Mouse (Mus musculus) stomach, postnatal 0 days (tissue): ENCODE measurements around the gene Lyg1. TPM values are rescaled to one million over a fixed set of nuclear protein-coding genes. Genes with fewer than 3 reads are reported as not detected.

ENCODE experiments used
- ATAC-seq: fragments of 200-750 bp; cut with Nextera tagmentation; 2 replicates; pipeline ENCODE4 v1.8.0; 2017; ENCODE audit not compliant: low FRiP score, low TSS enrichment
- DNase-seq: peaks from one replicate; pipeline ENCODE4 v3.0.0-alpha.2; 2016; ENCODE audit warnings: low spot score
- H3K27ac ChIP-seq: fragments of 300-500 bp; sonication (generic); replicated peaks from 2 replicates; pipeline ENCODE4 v1.5.1; 2014; ENCODE audit warnings: mild to moderate bottlenecking, control low read depth
- H3K27me3 ChIP-seq: fragments of 300-500 bp; sonication (generic); 2 replicates; pipeline ENCODE4 v1.6.1; 2014; ENCODE audit warnings: low read length; ENCODE audit not compliant: control insufficient read depth, insufficient read depth
- H3K36me3 ChIP-seq: fragments of 300-500 bp; sonication (generic); 2 replicates; pipeline ENCODE4 v1.6.1; 2014; ENCODE audit warnings: low read length, mixed read lengths; ENCODE audit not compliant: control insufficient read depth, insufficient read depth
- H3K4me1 ChIP-seq: fragments of 300-500 bp; sonication (generic); replicated peaks from 2 replicates; pipeline ENCODE4 v1.6.1; 2014; ENCODE audit warnings: antibody characterized with exemption; ENCODE audit not compliant: control insufficient read depth, insufficient read depth
- H3K4me2 ChIP-seq: fragments of 300-500 bp; sonication (generic); replicated peaks from 2 replicates; pipeline ENCODE4 v1.6.1; 2014; ENCODE audit warnings: low read depth, mild to moderate bottlenecking, control low read depth, moderate library complexity
- H3K4me3 ChIP-seq: fragments of 300-500 bp; sonication (generic); 2 replicates; pipeline ENCODE4 v1.5.1; 2014; ENCODE audit warnings: low read depth, low read length, control low read depth
- H3K9ac ChIP-seq: fragments of 300-500 bp; sonication (generic); 2 replicates; pipeline ENCODE4 v1.6.1; 2014; ENCODE audit warnings: mild to moderate bottlenecking, low read length, control low read depth, mixed read lengths
- H3K9me3 ChIP-seq: fragments of 300-500 bp; sonication (generic); 2 replicates; pipeline ENCODE4 v1.6.1; 2016; ENCODE audit warnings: low read length; ENCODE audit not compliant: control insufficient read depth
- CTCF ChIP-seq: IDR thresholded peaks from 2 replicates; pipeline ENCODE4 v1.5.1; 2016; ENCODE audit warnings: antibody characterized with exemption, low read depth, mild to moderate bottlenecking, moderate library complexity
- EP300 ChIP-seq: optimal IDR thresholded peaks from 2 replicates; pipeline ENCODE3; 2016; ENCODE audit warnings: antibody characterized with exemption
- WGBS: fragments of 180-500 bp; shearing (Covaris S2); extraction: QIAGEN DNeasy Blood & Tissue Kit; methylation state at CpG from one replicate; pipeline ENCODE4 v1.1.7; 2014; 5-methylcytosine and 5-hydroxymethylcytosine counted together
- polyA plus RNA-seq: library from polyadenylated mRNA; unstranded; fragments of >200 nt; fragmentation: Nextera tagmentation; extraction: Ambion mirVana; gene quantifications from 2 replicates; pipeline ENCODE4 v1.2.1, GENCODE M21; 2015

Lyg1 gene
- polyA plus RNA-seq, 1 experiment from 2014 or later = 319 TPM

DNA sequence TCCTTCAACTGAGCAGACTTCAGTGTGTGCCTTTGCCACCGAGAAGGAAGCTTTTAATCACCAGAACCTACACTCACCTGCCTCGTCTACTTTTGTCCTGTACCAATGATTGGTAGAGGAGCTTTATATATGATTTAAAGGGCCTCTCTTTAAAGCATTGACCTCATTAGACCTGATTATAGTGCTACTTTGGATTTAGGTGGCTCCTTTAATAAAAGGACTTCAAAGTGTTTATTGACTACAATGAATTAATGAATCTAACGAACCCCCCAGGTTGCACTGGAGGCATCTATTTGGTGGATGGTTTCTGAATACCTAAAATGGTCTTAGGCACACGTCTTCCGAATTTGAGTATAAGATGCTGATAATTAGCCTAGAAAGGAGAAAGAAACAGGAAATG is 41.2 kb downstream of the Lyg1 start, which contains the start of gene Lyg2:
TSS of gene Lyg2 (minus strand) at position 101 of the 400 bp plus-strand sequence.
- TF ChIP-seq EP300 (no peak), CTCF (no peak)
- Histone ChIP-seq H3K4me3 (no peak within 1 kb of the TSS), H3K27me3 (no peaks in the 10 kb centered on the region), H3K9ac (no peak within 1 kb of the TSS), H3K4me1 (no peaks in the 10 kb centered on the region), H3K36me3 (no peaks in the 10 kb centered on the region), H3K27ac (no peak within 1 kb of the TSS), H3K9me3 (no peaks in the 10 kb centered on the region), H3K4me2 (no peak within 1 kb of the TSS)
- WGBS = 77% methylated on average over 5 of the region's 5 CpGs
- ATAC-seq (no peak), DNase-seq (no peak)

- no peaks in the 10 kb centered on the region for H3K9me3 ChIP-seq
- H3K9ac ChIP-seq = no peak overlapping the region
- H3K36me3 ChIP-seq = no peaks in the 10 kb centered on the region
- DNase-seq (no peak), ATAC-seq (no peak)
- H3K4me2 ChIP-seq = no peak overlapping the region
- no peaks in the 10 kb centered on the region for H3K27me3 ChIP-seq
- H3K4me1 ChIP-seq = no peaks in the 10 kb centered on the region
- 74% methylated on average over 2 of the region's 2 CpGs for WGBS
- TF ChIP-seq CTCF (no peak), EP300 (no peak)
- H3K27ac ChIP-seq = no peak overlapping the region
- no peak overlapping the region for H3K4me3 ChIP-seq
These were observed 44.8 kb downstream of the Lyg1 start for GRCm38 (mm10) chr1:37912751-37913150.

- Histone ChIP-seq H3K4me1 (no peaks in the 10 kb centered on the region), H3K4me2 (no peak overlapping the region), H3K27ac (no peak overlapping the region), H3K36me3 (no peaks in the 10 kb centered on the region; the same call in 1 of the 2 replicates), H3K9me3 (no peaks in the 10 kb centered on the region), H3K9ac (no peak overlapping the region), H3K4me3 (no peak overlapping the region), H3K27me3 (no peaks in the 10 kb centered on the region)
- 0 out of 2 replicates have a peak, but pooled peaks have one; percentile 38 for ATAC-seq
- DNase-seq = peak; percentile 22
- 33% methylated on average over 6 of the region's 6 CpGs for WGBS
- TF ChIP-seq EP300 (no peak), CTCF (peak; percentile 67)
These were observed 54.4 kb downstream of the Lyg1 start for GRCm38 (mm10) chr1:37903178-37903577.

- 54% methylated on average over 6 of the region's 6 CpGs for WGBS
- H3K36me3 ChIP-seq = peaks cover 8% of the 10 kb centered on the region; the same call in 1 of the 2 replicates
- H3K9me3 ChIP-seq = no peaks in the 10 kb centered on the region
- H3K27ac ChIP-seq = no peak overlapping the region
- no peak overlapping the region for H3K4me2 ChIP-seq
- H3K4me3 ChIP-seq = no peak overlapping the region
- DNase-seq (no peak), ATAC-seq (peak; percentile 57; the same call in 1 of the 2 replicates)
- H3K9ac ChIP-seq = no peak overlapping the region
- no peaks in the 10 kb centered on the region for H3K27me3 ChIP-seq
- TF ChIP-seq CTCF (no peak), EP300 (no peak)
- no peaks in the 10 kb centered on the region for H3K4me1 ChIP-seq
These were observed 57.3 kb downstream of the Lyg1 start for GRCm38 (mm10) chr1:37900288-37900687.

GRCm38 (mm10) chr1:37899816-37900215 is 57.7 kb downstream of the Lyg1 start:
- TF ChIP-seq CTCF = no peak
- TF ChIP-seq EP300 = no peak
- WGBS = 55% methylated on average over 4 of the region's 4 CpGs
- no peak for DNase-seq
- Histone ChIP-seq H3K9me3 (no peaks in the 10 kb centered on the region), H3K36me3 (peaks cover 8% of the 10 kb centered on the region; the same call in 1 of the 2 replicates), H3K4me1 (no peaks in the 10 kb centered on the region), H3K27ac (no peak overlapping the region), H3K4me2 (no peak overlapping the region), H3K4me3 (no peak overlapping the region), H3K9ac (no peak overlapping the region), H3K27me3 (no peaks in the 10 kb centered on the region)
- ATAC-seq = peak; percentile 38; the same call in 1 of the 2 replicates

Other genes starting within 250 kb of the Lyg1 start
- gene 2010300C02Rik, start 237.7 kb downstream of the Lyg1 start, polyA plus RNA-seq = 7.5 and 8.5 TPM in 2 replicates
- gene Tsga10, start 91.3 kb downstream of the Lyg1 start, polyA plus RNA-seq = 2.1 and 2.2 TPM in 2 replicates
- 6.6 and 7.1 TPM in 2 replicates for gene Lipt1, start 86.0 kb downstream of the Lyg1 start, polyA plus RNA-seq
- gene Mitd1, start 67.3 kb downstream of the Lyg1 start, polyA plus RNA-seq = 21.5 and 22.7 TPM in 2 replicates
- 235 and 236 TPM in 2 replicates for gene Mrpl30, start 67.3 kb downstream of the Lyg1 start, polyA plus RNA-seq
- not detected in 2 replicates for gene Lyg2, start 41.3 kb downstream of the Lyg1 start, polyA plus RNA-seq
- gene Txndc9, start 40.1 kb upstream of the Lyg1 start, polyA plus RNA-seq = 116 and 119 TPM in 2 replicates
- gene Eif5b, start 40.3 kb upstream of the Lyg1 start, polyA plus RNA-seq = 15.6 and 17.7 TPM in 2 replicates
- 8.4 and 8.5 TPM in 2 replicates for gene Rev1, start 172.0 kb upstream of the Lyg1 start, polyA plus RNA-seq